Mouse (Mus musculus): ENCODE measurements around the gene Tmprss7.

Tmprss7 gene

GRCm38 (mm10) chr16:45684815-45685214, 8.6 kb downstream of the Tmprss7 start:
- peak; percentile 82 for DNase-seq

- DNase-seq: peak; percentile 34
These were observed 17.0 kb downstream of the Tmprss7 start for GRCm38 (mm10) chr16:45676462-45676861.

GRCm38 (mm10) chr16:45670005-45670404, 23.5 kb downstream of the Tmprss7 start:
- no peak for DNase-seq

- DNase-seq: no peak
These were observed 25.3 kb downstream of the Tmprss7 start for GRCm38 (mm10) chr16:45668178-45668577.

- DNase-seq: peak; percentile 22
These were observed 27.3 kb downstream of the Tmprss7 start for GRCm38 (mm10) chr16:45666136-45666535.

GRCm38 (mm10) chr16:45662381-45662780, 31.1 kb downstream of the Tmprss7 start:
- no peak for DNase-seq

GRCm38 (mm10) chr16:45659596-45659995, 33.9 kb downstream of the Tmprss7 start:
- DNase-seq: no peak

- no peak for DNase-seq
These were observed 35.2 kb downstream of the Tmprss7 start for GRCm38 (mm10) chr16:45658248-45658647.

GRCm38 (mm10) chr16:45657574-45658159, 35.8 kb downstream of the Tmprss7 start:
- DNase-seq: no peak

- DNase-seq: no peak
These were observed 39.0 kb downstream of the Tmprss7 start for GRCm38 (mm10) chr16:45654465-45654864.

- peak; percentile 37 for DNase-seq
These were observed 39.5 kb downstream of the Tmprss7 start, which contains the start of gene BC016579 for GRCm38 (mm10) chr16:45653934-45654332. BC016579 (minus strand) TSS chr16:45654068.

GRCm38 (mm10) chr16:45653009-45653933, 40.2 kb downstream of the Tmprss7 start:
- DNase-seq: no peak

GRCm38 (mm10) chr16:45651497-45651896, 42.0 kb downstream of the Tmprss7 start:
- DNase-seq: no peak

- DNase-seq: peak; percentile 34
These were observed 49.1 kb downstream of the Tmprss7 start for GRCm38 (mm10) chr16:45644380-45644779.

- DNase-seq: no peak
These were observed 49.5 kb downstream of the Tmprss7 start for GRCm38 (mm10) chr16:45643944-45644343.

GRCm38 (mm10) chr16:45641301-45641700, 52.2 kb downstream of the Tmprss7 start:
- no peak for DNase-seq

GRCm38 (mm10) chr16:45640070-45640762, 53.2 kb downstream of the Tmprss7 start:
- no peak for DNase-seq

- DNase-seq: no peak
These were observed 57.6 kb downstream of the Tmprss7 start for GRCm38 (mm10) chr16:45635826-45636225.

- DNase-seq: no peak
These were observed 61.0 kb downstream of the Tmprss7 start for GRCm38 (mm10) chr16:45632420-45632819.

GRCm38 (mm10) chr16:45630347-45630960, 63.0 kb downstream of the Tmprss7 start:
- peak; percentile 77 for DNase-seq

- DNase-seq: peak; percentile 33
These were observed 63.9 kb downstream of the Tmprss7 start for GRCm38 (mm10) chr16:45629497-45630105.

- DNase-seq: no peak
These were observed 68.1 kb downstream of the Tmprss7 start for GRCm38 (mm10) chr16:45625342-45625741.

GRCm38 (mm10) chr16:45624791-45625190, 68.7 kb downstream of the Tmprss7 start:
- no peak for DNase-seq
